Mouse (Mus musculus): ENCODE measurements around the gene Hivep1. TPM values are rescaled to one million over a fixed set of nuclear protein-coding genes. Genes with fewer than 3 reads are reported as not detected.

Gene Hivep1
- total RNA-seq, 2 experiments from 2014 or later: 23.9 to 26.5 TPM

DNA sequence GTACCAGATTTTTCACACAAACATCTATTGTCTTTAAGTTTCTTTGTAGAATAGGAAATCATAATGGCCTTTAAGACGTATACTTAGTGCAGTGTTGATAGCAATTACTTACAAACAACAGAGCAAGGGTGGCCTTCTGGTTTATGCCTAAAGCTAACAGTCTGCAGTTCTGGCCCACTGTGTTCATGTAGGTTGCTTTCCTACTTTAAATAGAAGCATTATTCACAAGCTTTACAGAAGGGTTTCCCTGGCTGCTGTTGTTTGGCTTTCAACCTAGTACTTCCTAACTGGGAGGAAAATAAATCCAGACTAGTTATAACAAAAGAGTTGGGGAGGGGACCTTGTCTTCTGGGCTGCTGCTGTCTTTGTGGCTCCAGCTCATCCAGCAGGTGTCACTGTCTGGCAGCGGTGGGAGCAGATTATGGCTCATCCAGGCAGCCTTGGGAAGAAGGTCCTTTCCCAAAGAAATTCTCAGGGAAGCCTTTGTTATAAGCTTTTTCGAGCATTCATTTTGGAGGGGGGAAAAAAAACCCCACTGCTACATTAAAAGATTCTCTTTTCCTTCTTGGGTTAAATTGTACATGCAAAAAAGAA is 123.1 kb downstream of the Hivep1 start:
- no peak for DNase-seq (ENCODE audit: low spot score)
- intact Hi-C loops (cut with DNase I): loop anchor here (2.0 to 5.0 kb wide), 3 partner anchors 67 to 414 kb away; partner anchors contain the start of gene Edn1

- intact Hi-C loops (cut with DNase I): no loop called here
Observed at GRCm38 (mm10) chr13:42182635-42183034, 130.8 kb downstream of the Hivep1 start.

DNA sequence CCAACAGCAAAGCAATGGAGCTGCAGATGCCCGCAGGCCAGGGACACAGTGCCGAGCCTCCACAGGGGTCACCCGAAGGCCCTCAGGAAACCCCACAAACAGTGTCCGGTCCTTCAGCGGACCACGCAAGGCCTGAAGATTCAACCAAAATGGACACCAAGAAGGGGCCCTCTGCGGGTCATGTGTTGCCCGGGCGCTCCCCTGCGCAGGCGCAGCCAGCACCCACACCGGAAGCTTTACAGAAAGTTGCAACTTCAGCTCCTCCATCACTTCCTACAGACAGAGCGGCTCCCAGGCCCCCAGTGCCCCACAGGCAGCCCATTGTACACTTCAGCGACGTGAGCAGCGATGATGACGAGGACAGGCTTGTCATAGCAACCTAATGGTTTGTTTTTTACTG is 132.3 kb downstream of the Hivep1 start:
- DNase-seq (ENCODE audit: low spot score): no peak
- intact Hi-C loops (cut with DNase I): no loop called here

More at GRCm38 (mm10) chr13:42182635-42183034, 130.8 kb downstream of the Hivep1 start:
- no peak for DNase-seq (ENCODE audit: low spot score)

GRCm38 (mm10) chr13:42193016-42193415 is 141.2 kb downstream of the Hivep1 start:
- intact Hi-C loops (cut with DNase I): no loop called here
- DNase-seq (ENCODE audit: low spot score): no peak

- intact Hi-C loops (cut with DNase I): no loop called here
- DNase-seq (ENCODE audit: low spot score): no peak
Observed at GRCm38 (mm10) chr13:42195671-42196070, 143.8 kb downstream of the Hivep1 start.

- no peak for DNase-seq (ENCODE audit: low spot score)
- intact Hi-C loops (cut with DNase I): no loop called here
Observed at GRCm38 (mm10) chr13:42197656-42198055, 145.8 kb downstream of the Hivep1 start.

DNA sequence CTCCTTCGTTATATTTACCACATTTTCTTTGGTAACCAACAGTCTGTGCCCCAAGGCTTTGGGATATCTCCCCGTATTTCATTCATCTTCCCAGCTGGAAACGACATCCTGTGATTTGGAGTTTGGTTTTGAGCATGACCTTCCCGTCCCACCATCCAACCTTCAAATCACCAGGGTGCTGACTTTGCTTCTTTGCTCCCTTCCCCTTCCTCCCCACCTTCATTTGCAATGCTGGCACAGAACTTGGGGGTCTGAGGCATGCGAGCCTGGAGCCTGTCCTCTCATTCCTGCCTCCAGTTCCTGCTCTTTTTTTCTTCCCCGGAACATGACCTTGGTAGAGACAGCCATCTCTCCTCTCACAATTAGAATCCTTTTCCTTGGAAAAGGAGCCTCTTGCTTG is 161.7 kb downstream of the Hivep1 start:
- DNase-seq (ENCODE audit: low spot score): no peak
- intact Hi-C loops (cut with DNase I): no loop called here

DNA sequence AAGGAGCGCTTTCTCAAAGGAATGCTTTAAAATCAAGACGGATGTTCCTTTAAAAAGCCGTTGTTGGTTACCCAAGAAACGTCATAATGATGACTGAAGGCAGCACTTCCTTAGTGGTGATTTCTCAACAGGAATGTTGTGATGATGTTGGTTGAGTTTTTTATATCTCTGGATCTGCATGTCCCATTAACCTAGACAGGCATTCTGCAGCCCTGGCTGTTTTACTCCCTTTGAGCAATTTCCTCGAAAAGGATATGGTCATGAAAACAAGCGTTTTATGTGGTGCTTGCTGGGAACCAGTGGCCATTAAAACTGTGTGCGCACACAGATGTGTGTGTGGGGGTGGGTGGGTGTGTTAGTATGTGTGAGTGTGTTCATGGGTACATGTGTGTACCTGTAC is 170.6 kb downstream of the Hivep1 start:
- DNase-seq (ENCODE audit: low spot score): no peak
- intact Hi-C loops (cut with DNase I): no loop called here

GRCm38 (mm10) chr13:42228849-42229248 is 177.0 kb downstream of the Hivep1 start:
- intact Hi-C loops (cut with DNase I): no loop called here
- no peak for DNase-seq (ENCODE audit: low spot score)

DNA sequence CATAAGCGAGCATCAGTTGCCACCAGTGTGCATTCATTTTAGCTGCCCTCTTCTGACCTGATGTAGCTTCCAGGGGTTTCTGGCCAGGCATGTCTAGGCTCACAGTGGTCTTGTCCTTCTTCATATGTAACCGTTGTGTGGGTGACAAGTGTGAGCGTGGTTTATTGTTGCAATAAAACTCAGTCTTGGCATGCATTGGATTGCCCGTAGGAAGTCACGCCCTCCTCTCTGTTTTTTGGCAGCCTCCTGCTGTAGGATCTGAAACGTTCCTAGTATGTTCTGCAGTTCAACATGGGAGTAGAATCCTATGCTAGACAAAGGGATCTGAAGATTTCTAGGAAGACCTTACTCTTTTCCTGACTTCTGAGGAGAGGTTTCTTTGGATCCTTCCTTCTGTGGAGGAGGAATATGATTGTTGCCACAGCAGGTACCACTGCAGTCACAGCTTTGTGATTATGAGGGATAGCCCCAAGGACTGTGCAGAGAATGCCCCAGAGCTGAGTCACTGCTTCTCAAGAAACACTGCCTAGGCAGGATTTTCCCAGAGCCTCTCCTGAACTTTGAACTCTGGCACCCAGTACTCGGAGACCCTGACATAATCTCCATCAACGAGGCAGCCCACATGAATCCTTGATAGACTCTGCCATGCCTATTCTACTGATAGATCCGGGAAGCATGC is 182.1 kb downstream of the Hivep1 start:
- DNase-seq (ENCODE audit: low spot score): no peak
- intact Hi-C loops (cut with DNase I): no loop called here

- DNase-seq (ENCODE audit: low spot score): no peak
- intact Hi-C loops (cut with DNase I): no loop called here
Observed at GRCm38 (mm10) chr13:42238520-42238919, 186.7 kb downstream of the Hivep1 start.

GRCm38 (mm10) chr13:42242131-42242530 is 190.3 kb downstream of the Hivep1 start:
- no peak for DNase-seq (ENCODE audit: low spot score)
- intact Hi-C loops (cut with DNase I): loop anchor here (5.0 kb wide), 1 partner anchor 65 kb away; no protein-coding TSS in a partner anchor

Other genes starting within 250 kb of the Hivep1 start
- under 1 TPM; 0.98 to 0.99 TPM for gene Adtrp, start 204.3 kb upstream of the Hivep1 start, total RNA-seq (2021)
- gene Edn1, start 249.5 kb downstream of the Hivep1 start, total RNA-seq (2021): 1 to 10 TPM; 4.3 to 4.6 TPM

Measured in heart, postnatal 25 days (tissue).